Mouse (Mus musculus) kidney, adult 2 months (tissue): Measurements from ENCODE around the gene Cox4i2.

ENCODE experiments used
- CTCF ChIP-seq: fragments of 200-500 bp; conservative IDR thresholded peaks from 2 replicates; pipeline ENCODE4 v1.5.1; 2011; ENCODE audit warnings: low read depth, mild to moderate bottlenecking, control low read depth, low read length, moderate library complexity, mixed read lengths; ENCODE audit not compliant: insufficient read depth, insufficient read length
- POLR2A ChIP-seq: fragments of 200-500 bp; IDR thresholded peaks from one replicate; pipeline ENCODE4 v1.6.1; 2011; ENCODE audit warnings: low read depth, low read length, control low read depth

- TF ChIP-seq CTCF: no peak
- peak; percentile 63 for TF ChIP-seq POLR2A
Observed at GRCm38 (mm10) chr2:152736090-152736601, 17.8 kb upstream of the Cox4i2 start, which contains the start of gene Id1.
